Mouse (Mus musculus) gastrocnemius, postnatal 14 days (tissue): Measurements from ENCODE around the gene Dhrs1. TPM values are rescaled to one million over a fixed set of nuclear protein-coding genes. Genes with fewer than 3 reads are reported as not detected.
A peak's percentile ranks its signal among the peaks of the same experiment; 100 is the strongest.
"Not testable (repeated sequence)": the region's sequence is repeated elsewhere in the genome, so short reads cannot be mapped to it uniquely, and the experiment has no call there.

Experiments used
- DNase-seq: peaks from one replicate; pipeline ENCODE4 v3.0.0; 2021; ENCODE audit warnings: mixed read lengths
- intact Hi-C: fragments of 180-260 bp; cut with DNase I; formaldehyde crosslinking; loops from one replicate; pipeline ENCODE4 v1.15.1; 2025; ENCODE audit warnings: low total_unique reads
- total RNA-seq, 2 experiments: library from RNA; stranded (reverse); gene quantifications; 2 replicates each; pipeline ENCODE4 v1.2.3; 2021

Gene Dhrs1
- total RNA-seq, 2 experiments from 2014 or later, result 28.5 to 30.2 TPM

DNA sequence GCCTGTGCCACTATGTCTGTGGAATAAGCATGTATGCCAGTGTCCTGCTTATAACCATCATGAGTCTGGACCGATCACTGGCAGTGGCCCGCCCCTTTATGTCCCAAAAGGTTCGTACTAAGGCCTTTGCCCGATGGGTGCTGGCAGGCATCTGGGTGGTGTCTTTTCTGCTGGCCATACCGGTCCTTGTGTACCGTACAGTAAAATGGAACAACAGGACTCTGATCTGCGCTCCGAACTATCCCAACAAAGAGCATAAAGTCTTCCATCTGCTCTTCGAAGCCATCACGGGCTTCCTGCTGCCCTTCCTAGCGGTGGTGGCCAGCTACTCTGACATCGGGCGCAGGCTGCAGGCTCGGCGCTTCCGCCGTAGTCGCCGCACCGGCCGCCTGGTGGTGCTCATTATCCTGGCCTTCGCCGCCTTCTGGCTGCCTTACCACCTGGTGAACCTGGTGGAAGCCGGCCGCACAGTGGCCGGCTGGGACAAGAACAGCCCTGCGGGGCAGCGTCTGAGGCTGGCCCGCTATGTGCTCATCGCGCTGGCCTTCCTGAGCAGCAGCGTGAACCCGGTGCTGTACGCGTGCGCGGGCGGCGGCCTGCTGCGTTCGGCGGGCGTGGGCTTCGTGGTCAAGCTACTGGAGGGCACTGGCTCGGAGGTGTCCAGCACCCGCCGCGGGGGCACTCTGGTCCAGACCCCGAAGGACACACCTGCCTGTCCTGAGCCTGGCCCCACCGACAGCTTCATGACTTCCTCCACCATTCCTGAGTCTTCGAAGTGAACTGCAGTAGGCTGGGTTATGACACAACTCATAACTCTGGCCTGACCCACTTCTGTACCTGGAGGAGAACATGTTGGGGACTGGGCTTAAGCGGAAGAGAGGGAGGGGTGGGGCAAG, 22.3 kb upstream of the Dhrs1 start:
- intact Hi-C loops, result no loop called here
- peak; percentile 64 for DNase-seq

DNA sequence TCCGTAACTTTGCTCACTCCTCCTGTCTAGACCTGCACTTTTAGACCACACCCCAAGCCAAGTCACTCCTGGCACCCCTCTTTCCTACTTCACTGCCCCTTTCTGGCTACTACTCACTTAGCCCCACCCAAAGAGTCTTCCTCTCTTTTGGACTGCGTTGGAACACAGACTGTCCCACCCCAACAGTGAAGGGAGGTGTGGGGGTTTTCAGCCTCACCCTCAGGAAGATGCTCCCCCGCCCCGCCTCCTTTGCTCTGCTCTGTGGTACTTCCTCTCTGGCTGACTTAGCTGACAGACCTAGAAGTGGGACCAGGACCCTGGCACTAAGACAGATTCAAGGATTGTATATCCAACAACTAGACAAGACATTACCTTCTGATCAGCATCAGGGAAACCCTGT, 20.2 kb upstream of the Dhrs1 start, which contains the start of gene Ltb4r1:
Ltb4r1 (plus strand) TSS at position 267 of the 400 bp plus-strand sequence.
- intact Hi-C loops, result no loop called here
- DNase-seq, result no peak

DNA sequence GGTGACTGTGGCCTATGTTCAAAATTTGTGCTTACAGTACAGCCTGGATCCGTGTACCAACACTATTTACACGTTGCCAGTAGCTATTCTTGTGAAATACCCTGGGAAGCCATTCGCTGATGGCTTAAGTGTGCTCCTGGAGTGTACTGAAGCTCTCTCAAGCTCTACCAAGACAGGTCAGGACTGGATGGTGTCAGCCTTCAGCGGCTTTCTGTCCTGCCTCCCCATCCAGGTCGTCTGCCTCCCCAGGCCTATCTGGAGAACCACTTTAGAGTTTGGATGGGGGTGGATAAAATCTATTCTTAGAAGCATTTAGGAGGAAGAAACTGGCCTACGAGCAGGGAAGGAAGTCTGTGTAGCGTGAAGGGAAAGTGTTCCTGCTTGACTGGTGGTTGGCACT, 17.7 kb upstream of the Dhrs1 start:
- intact Hi-C loops, result no loop called here
- no peak for DNase-seq

DNA sequence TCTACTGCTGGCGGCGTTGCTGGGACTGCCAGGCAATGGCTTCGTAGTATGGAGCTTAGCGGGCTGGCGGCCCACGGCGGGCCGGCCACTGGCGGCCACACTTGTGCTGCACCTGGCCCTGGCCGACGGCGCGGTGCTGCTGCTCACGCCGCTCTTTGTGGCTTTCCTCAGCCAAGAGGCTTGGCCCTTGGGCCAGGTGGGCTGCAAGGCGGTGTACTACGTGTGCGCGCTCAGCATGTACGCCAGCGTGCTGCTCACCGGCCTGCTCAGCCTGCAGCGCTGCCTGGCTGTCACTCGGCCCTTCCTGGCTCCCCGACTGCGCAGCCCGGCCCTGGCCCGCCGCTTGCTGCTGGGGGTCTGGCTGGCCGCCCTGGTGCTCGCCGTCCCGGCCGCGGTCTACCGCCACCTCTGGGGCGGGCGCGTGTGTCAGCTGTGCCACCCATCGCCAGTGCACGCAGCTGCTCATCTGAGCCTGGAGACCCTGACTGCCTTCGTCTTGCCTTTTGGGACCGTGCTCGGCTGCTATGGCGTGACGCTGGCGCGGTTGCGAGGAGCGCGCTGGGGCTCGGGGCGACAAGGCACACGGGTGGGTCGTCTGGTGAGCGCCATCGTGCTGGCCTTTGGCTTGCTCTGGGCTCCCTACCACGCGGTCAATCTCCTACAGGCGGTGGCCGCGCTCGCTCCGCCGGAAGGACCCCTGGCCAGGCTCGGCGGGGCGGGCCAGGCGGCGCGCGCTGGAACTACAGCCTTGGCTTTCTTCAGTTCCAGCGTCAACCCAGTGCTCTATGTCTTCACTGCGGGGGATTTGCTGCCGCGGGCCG, 16.7 kb upstream of the Dhrs1 start:
- DNase-seq, result peak; percentile 71
- intact Hi-C loops, result no loop called here

DNA sequence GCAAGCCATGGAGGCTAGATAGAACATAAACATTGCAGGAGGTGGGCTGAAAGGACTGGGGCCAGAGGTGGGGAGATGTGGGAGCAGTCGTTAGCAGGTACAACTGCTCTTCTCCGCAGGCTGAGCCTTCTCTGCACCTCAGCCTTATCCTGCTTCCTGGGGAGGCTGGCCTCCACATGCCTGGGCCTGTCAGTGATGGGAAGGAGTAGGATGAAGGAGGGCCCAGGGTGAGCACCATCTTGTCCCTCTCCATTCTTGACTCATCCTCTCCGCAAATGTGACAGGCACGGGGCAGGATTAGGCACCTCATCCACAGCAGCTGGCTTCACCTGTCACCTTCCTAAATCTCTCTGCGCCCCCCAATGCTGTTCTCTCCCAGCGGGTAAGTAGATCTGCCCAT, 15.7 kb upstream of the Dhrs1 start, which contains the start of gene Ltb4r2:
Ltb4r2 (plus strand) TSS at position 266 of the 400 bp plus-strand sequence.
- intact Hi-C loops, result no loop called here
- DNase-seq, result no peak

DNA sequence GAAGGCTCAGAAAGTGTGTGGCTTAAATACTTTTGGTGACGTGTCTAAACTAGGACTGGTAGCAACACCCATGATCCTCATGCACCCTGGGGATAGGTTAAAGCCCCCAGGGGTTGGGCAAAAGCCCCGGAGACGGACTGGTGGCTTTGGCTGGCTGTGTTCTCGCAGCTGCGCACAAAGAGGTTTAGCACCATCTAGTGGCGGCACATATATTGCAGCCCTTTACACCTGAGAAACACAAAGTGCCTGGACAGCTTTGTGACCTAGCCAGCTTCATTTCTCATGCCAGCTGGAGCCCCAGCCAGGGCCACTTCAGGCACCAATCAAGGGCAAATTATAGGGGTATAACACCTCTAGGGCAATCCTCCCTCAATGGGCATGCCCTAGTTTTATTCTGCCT, 14.7 kb upstream of the Dhrs1 start:
- DNase-seq, result peak; percentile 77
- intact Hi-C loops, result not testable (repeated sequence)

DNA sequence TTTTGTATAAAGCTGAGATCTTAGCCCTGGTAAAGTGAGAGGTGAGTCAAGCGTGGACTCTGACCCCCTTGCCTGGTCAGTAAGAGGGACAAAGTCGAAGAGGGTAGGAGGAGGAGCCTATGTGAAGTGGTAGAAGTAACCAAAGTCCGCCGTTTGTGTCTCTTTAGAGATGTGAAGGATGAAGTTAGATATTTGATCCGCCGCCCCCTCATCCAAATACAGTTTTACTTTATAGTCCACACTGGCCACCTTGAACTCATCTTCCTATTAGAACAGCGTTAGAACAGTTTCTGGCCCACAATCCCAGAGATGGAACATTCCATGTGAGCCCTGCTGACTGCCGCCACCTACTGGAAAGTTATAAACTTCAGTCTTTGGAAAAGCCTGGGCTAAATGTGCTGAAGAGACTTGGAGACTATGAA, 12.9 kb upstream of the Dhrs1 start, which contains the start of gene Cideb:
Cideb (minus strand) TSS at position 96 of the 422 bp plus-strand sequence.
- intact Hi-C loops, result no loop called here
- DNase-seq, result no peak

DNA sequence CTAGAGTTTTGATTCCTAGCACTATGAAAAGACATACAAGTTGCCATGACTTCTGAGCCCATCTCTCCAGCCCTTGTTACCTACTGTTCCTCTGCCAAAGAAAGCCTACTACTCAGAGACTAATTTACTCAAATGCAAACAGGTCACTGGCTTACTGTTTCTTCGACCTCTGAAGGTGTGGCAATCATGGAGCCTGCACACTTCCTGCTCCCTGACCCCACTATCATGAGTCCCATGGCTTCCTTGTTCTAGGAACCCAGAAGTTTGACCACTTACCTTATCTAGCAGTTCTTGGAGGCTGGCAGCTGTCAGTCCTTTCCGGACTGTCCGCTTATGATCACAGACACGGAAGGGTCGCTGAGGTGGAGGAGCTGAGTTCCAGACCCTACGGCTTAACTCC, 12.1 kb upstream of the Dhrs1 start:
- DNase-seq, result no peak
- intact Hi-C loops, result no loop called here

DNA sequence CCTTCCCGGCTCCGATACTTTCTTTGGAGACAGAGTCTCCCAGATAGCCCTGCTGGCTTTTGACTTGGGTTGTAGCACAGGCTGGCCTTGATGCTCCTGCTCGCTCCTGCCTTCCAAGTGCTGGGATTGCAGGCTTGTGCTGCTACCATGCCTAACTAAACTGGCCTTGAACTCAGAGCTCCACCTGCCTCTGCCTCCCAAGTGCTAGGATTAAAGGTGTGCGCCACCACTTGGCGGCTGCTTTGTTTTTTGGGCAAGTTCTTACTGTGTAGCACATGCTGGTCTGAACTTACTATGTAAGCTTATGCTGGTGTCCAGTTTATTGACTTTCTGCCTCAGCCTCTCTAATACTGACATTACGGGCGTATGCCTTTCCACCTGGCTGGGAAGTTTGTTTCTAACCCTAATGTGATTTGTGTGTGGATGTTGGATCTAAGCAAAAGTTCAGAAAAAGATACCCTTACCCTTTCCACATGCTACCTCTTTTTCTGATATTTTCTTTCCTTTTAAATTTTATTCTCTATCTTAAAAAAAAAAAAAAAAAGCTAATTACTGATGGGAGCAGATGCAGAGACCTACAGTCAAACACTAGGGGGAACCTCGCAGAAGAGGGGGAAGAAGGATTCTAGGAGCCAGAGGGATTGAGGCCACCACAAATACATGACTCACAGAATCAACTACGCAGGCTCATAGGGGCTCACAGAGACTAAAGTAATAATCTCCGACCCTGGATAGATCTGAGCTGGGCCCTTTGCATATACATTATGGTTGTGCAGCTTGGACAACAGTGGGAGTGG, 1.8 kb upstream of the Dhrs1 start:
- intact Hi-C loops, result loop anchor here (10.0 kb wide), 1 partner anchor 252 kb away; the partner anchor contains the start of gene Carmil3
- no peak for DNase-seq

DNA sequence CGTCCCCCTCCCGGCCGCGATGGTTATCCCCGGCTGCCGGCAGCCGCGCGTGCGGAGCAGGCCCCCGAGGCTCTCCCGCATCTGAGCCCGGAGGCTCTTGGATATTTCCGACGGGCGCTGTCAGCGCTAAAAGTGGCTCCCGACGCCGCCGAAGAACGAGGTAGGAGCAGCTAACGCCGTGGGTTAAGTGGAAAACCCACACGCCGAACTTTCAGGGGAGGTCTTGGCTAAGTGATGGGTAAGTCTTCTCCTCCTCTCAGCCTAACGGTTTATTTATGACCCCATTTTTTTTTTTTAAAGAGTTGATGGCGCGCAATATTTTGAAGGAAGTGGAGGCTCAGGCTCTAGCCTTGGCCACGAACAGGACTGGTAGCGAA, 359 bp upstream of the Dhrs1 start:
- DNase-seq, result no peak
- intact Hi-C loops, result loop anchor here (10.0 kb wide), 1 partner anchor 251 kb away; the partner anchor contains the start of gene Carmil3

DNA sequence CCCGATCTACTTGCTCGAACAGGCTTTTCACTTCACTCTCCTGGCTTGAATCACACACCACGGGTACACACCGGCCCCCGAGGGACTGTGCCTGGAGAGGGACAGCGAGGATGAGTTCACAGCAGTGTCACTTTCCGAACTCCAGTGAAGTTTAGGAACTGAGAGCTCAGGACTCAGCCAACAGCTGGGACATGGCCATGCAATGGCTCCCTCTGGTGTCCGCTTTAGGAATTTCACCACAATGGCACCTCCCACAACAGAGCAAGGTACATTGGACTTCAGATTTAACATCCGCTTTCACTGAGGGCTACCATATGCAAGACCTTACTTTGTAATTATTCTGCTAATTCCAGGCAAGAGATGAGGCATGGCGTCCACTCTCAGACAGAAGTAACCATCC, 1.8 kb downstream of the Dhrs1 start:
- peak; percentile 80 for DNase-seq
- intact Hi-C loops, result loop anchor here (5.0 to 10.0 kb wide), 2 partner anchors 61 to 249 kb away; partner anchors contain the start of genes Carmil3 and Tinf2

DNA sequence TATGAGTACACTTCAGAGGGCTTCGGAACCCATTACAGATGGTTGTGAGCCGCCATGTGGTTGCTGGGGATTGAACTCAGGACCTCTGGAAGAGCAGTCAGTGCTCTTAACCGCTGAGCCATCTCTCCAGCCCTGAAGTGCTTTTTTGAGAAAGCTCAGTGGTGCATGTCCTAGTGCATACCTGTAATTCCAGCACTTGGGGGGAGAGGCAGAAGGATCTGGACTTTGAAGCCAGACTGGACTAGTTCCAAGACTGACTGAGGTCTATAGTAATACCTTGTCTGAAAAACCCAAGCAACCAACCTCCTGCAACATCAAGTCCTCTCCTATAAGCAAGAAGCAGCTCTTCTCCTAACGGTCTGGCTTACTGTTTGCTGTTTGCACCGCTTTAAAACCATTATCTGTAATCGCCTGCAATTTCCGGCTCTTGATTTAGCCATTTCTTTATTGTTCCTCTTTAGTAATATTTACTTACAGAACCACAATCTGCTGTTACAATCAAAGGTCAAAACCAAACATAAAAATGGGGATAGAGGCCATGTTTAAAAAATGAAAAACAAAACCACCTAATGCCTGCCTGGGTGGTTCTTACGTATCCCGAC, 8.3 kb downstream of the Dhrs1 start:
- DNase-seq, result no peak
- intact Hi-C loops, result no loop called here

DNA sequence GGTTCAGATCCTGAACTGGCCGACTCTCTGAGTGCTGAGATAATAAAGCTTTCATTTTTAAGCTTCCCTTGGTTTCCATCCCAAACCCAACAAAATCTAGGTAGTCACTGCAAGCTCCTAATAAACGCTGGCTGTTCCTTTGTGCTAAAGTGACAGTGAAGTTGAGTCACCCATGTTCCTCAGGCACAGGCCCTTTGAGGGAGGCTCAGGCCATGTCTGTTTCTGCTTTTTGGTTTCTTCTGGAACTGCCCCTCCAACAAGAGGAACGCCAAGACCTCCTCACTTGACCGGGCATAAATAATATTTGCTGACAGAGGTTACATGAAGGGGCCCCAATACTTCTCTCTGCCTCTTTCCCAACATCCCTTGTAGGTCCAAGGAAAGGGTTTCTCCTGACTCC, 9.7 kb downstream of the Dhrs1 start:
- DNase-seq, result no peak
- intact Hi-C loops, result no loop called here

DNA sequence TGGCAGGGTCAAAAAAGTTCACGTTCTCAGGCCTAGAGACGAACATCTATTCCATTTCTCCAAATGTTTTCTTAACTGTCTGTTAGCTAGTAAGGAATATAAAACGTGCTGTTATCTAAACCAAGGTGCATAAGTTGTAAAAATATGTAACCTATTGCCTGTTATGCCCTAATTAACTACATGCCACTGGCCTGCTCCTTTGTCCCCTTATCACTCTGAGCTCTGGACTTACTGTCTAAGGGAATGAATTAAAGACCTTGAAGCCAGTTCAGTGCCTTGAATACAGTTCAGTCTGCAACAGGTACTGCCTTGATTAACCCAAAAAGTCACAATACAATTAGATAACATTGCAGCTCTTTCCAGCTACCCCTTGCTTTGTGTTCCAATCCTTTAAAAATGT, 10.2 kb downstream of the Dhrs1 start:
- intact Hi-C loops, result no loop called here
- no peak for DNase-seq

DNA sequence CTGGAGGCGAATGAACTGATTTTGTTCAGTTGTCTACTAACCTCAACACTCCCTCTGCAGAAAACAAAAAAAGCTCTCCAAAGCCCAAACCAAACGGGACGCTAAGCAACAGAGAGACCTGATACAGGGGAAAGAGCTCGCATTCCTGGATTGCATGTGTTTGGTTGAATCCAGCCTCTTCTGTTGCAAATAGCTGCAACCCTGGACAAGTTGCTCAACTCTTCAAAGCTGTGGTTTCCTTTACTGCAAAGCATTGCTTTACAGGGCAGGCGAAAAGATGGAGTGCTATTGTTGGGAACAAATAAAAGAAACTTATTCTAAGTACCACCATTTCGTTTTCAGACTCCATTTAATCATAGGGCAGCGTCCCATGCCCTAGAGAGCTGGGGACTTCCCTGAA, 10.6 kb downstream of the Dhrs1 start:
- intact Hi-C loops, result no loop called here
- DNase-seq, result no peak

DNA sequence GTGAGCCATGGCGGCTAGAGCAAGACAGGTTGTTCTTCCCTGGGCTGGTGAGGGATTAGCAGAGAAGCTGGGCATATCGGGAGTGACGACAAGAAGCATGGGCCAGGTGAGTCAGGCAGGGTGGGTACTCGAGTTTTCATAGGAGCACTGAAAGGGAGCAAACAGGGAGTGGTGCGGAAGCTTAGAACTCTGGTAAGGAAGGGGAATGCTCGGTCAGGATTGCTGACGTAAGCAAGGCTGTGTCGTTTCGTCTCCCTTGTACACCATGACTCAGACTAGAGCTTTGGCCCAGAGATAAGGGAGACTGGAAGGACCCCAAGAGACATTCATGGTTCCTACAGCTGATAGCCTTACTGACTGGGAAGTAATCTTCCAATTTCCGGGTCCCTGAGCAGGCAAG, 11.6 kb downstream of the Dhrs1 start:
- DNase-seq, result no peak
- intact Hi-C loops, result no loop called here

DNA sequence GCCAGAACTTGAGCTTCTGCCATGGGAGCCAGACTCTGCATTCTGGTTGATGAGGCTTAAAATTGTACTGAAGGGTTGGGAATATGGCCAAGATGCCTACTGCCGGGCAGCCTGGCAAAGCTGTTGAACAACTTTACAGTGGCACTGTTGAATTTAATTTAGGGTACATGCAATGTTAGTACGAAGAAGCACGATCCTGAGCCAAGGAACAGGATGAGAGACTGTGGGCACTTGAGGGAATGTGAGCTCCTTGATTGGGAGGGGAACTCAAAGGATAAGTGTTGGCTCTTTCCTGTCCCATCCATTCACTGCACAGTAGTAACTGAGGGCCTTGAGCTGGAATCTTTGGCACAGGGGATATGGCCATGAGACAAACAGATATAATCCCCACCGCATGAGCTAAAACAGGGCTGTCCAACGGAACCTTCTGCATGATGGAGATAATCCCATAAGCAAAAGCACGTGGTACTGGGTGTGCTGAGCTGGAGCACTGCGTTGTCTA, 14.9 kb downstream of the Dhrs1 start:
- intact Hi-C loops, result no loop called here
- DNase-seq, result no peak

DNA sequence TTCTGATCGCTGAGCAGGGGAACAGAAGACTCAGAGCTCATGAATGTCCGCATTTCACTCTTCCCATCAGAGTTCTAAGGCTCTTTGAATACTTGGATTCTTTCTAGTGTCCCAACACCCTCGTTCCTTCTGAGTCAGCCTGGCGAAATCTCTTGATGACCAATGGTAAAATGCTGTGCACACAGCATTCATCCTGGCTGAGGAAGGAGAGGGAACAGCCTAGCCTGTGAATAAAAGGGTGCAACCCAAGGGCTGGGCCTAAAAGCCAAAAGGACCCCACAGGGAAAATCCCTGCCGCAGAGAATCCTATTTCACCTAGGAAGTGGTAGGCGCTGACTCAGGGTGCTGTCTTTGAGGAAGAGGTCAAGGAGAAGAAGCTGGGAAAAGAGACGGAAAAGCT, 15.4 kb downstream of the Dhrs1 start:
- DNase-seq, result no peak
- intact Hi-C loops, result no loop called here
